Mouse (Mus musculus) liver, embryonic 12.5 days (tissue): ENCODE measurements around the gene Magea3. TPM values are rescaled to one million over a fixed set of nuclear protein-coding genes. Genes with fewer than 3 reads are reported as not detected.
"Not testable (repeated sequence)": the region's sequence is repeated elsewhere in the genome, so short reads cannot be mapped to it uniquely, and the experiment has no call there.

Experiments used
- ATAC-seq: fragments of 200-750 bp; cut with Nextera tagmentation; 2 replicates; pipeline ENCODE4 v1.8.0; 2017; ENCODE audit warnings: moderate number of reproducible peaks, mild to moderate bottlenecking, moderate library complexity
- H3K27ac ChIP-seq: fragments of 300-500 bp; sonication (generic); 2 replicates; pipeline ENCODE4 v1.5.1; 2016; ENCODE audit warnings: mild to moderate bottlenecking
- H3K27me3 ChIP-seq: fragments of 300-500 bp; sonication (generic); replicated peaks from 2 replicates; pipeline ENCODE4 v1.6.1; 2016; ENCODE audit warnings: mild to moderate bottlenecking, moderate library complexity
- H3K36me3 ChIP-seq: fragments of 300-500 bp; sonication (generic); 2 replicates; pipeline ENCODE4 v1.6.1; 2016; ENCODE audit warnings: mild to moderate bottlenecking, moderate library complexity
- H3K4me1 ChIP-seq: fragments of 300-500 bp; sonication (generic); 2 replicates; pipeline ENCODE4 v1.6.1; 2016
- H3K4me2 ChIP-seq: fragments of 300-500 bp; sonication (generic); 2 replicates; pipeline ENCODE4 v1.6.1; 2016; ENCODE audit warnings: mild to moderate bottlenecking, moderate library complexity
- H3K4me3 ChIP-seq: fragments of 300-500 bp; sonication (generic); 2 replicates; pipeline ENCODE4 v1.5.1; 2016; ENCODE audit warnings: mild to moderate bottlenecking, moderate library complexity
- H3K9ac ChIP-seq: fragments of 300-500 bp; sonication (generic); 2 replicates; pipeline ENCODE4 v1.6.1; 2016; ENCODE audit warnings: mild to moderate bottlenecking, moderate library complexity
- H3K9me3 ChIP-seq: fragments of 300-500 bp; sonication (generic); replicated peaks from 2 replicates; pipeline ENCODE4 v1.6.1; 2016; ENCODE audit warnings: mild to moderate bottlenecking, moderate library complexity
- WGBS: fragments of 180-500 bp; shearing (Covaris S2); methylation state at CpG from one replicate; pipeline ENCODE4 v1.1.7; 2016; ENCODE audit not compliant: insufficient replicate concordance; 5-methylcytosine and 5-hydroxymethylcytosine counted together
- polyA plus RNA-seq: library from polyadenylated mRNA; unstranded; fragments of >200 nt; fragmentation: Nextera tagmentation; extraction: Ambion mirVana; gene quantifications from 2 replicates; pipeline ENCODE4 v1.2.1, GENCODE M21; 2016

The Magea3 gene
- not detected in 2 replicates for polyA plus RNA-seq

- WGBS = 55% methylated on average over 1 of the region's 1 CpGs
- not testable (repeated sequence) for ATAC-seq, H3K9me3 ChIP-seq, H3K36me3 ChIP-seq, H3K27me3 ChIP-seq, H3K4me2 ChIP-seq, H3K27ac ChIP-seq, H3K9ac ChIP-seq, H3K4me3 ChIP-seq, H3K4me1 ChIP-seq
Measured at GRCm38 (mm10) chrX:154949405-154949804, at the start of gene Magea3. Gene Magea3 (minus strand): TSS chrX:154949505.

GRCm38 (mm10) chrX:154995750-154996149 lies 46.4 kb upstream of the Magea3 start, which contains the start of gene Magea8:
Gene Magea8 (minus strand): TSS chrX:154995850.
- not testable (repeated sequence) for H3K27me3 ChIP-seq, ATAC-seq, H3K4me1 ChIP-seq, H3K27ac ChIP-seq, H3K9me3 ChIP-seq, H3K4me2 ChIP-seq, H3K9ac ChIP-seq, H3K4me3 ChIP-seq, H3K36me3 ChIP-seq
- 70% methylated on average over 11 of the region's 11 CpGs for WGBS

- WGBS = 11% methylated on average over 1 of the region's 1 CpGs
- H3K4me2 ChIP-seq, ATAC-seq, H3K4me1 ChIP-seq, H3K27me3 ChIP-seq, H3K27ac ChIP-seq, H3K4me3 ChIP-seq, H3K36me3 ChIP-seq, H3K9ac ChIP-seq, H3K9me3 ChIP-seq: not testable (repeated sequence)
Measured at GRCm38 (mm10) chrX:154935887-154936286, 13.4 kb downstream of the Magea3 start, which contains the start of gene Magea6. Gene Magea6 (minus strand): TSS chrX:154935987.

Other genes starting within 250 kb of the Magea3 start
- gene Cldn34b1, start 59.2 kb downstream of the Magea3 start, polyA plus RNA-seq = not detected in 2 replicates
- not detected in 2 replicates for gene Magea6, start 13.5 kb downstream of the Magea3 start, polyA plus RNA-seq
- not detected in 2 replicates for gene Magea8, start 46.3 kb upstream of the Magea3 start, polyA plus RNA-seq
- not detected in 2 replicates for gene Magea5, start 113.6 kb upstream of the Magea3 start, polyA plus RNA-seq
- gene Magea1, start 140.3 kb upstream of the Magea3 start, polyA plus RNA-seq = not detected in 2 replicates
- gene Magea2, start 144.2 kb upstream of the Magea3 start, polyA plus RNA-seq = not detected in 2 replicates
- not detected in 2 replicates for gene Cldn34b2, start 178.9 kb upstream of the Magea3 start, polyA plus RNA-seq